Mouse (Mus musculus): Measurements from ENCODE around the gene Kcnf1. TPM values are rescaled to one million over a fixed set of nuclear protein-coding genes. Genes with fewer than 3 reads are reported as not detected.

The Kcnf1 gene
- total RNA-seq (2023), result not detected in 2 replicates

DNA sequence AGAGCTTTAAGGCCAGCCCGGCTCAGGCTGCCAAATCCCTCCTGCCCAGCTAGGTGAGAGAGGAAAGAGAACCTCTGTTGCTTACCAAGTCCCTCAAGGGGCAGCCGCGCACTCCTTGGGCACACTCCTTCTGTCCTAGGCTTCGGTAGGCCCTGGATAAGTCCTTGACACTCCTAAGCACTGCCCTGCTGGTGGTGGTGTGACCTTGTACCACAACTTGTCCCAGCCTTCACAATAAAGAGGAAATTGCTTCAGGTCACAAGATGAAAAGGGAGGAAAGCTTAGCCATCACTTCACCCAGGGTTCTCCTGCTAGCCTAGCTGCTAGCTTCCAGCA is at the start of gene Kcnf1:
Gene Kcnf1, minus strand, starts transcription at position 132 of the 336 bp plus-strand sequence.

Other genes starting within 250 kb of the Kcnf1 start
- gene Pqlc3, start 176.5 kb downstream of the Kcnf1 start, total RNA-seq (2023), result 66.3 and 74.5 TPM in 2 replicates
- 0.27 and 0.44 TPM in 2 replicates for gene 2410004P03Rik, start 165.2 kb downstream of the Kcnf1 start, total RNA-seq (2023)
- 91.7 and 107 TPM in 2 replicates for gene Pdia6, start 89.7 kb upstream of the Kcnf1 start, total RNA-seq (2023)
- gene Atp6v1c2, start 152.5 kb upstream of the Kcnf1 start, total RNA-seq (2023), result not detected in 2 replicates
- gene Nol10, start 171.6 kb upstream of the Kcnf1 start, total RNA-seq (2023), result 4.9 and 6.8 TPM in 2 replicates